Mouse (Mus musculus): ENCODE data around the gene Rag1. TPM values are rescaled to one million over a fixed set of nuclear protein-coding genes. Genes with fewer than 3 reads are reported as not detected.
A peak's percentile ranks its signal among the peaks of the same experiment; 100 is the strongest.

The Rag1 gene
- polyA plus RNA-seq, 1 experiment: not detected

DNA sequence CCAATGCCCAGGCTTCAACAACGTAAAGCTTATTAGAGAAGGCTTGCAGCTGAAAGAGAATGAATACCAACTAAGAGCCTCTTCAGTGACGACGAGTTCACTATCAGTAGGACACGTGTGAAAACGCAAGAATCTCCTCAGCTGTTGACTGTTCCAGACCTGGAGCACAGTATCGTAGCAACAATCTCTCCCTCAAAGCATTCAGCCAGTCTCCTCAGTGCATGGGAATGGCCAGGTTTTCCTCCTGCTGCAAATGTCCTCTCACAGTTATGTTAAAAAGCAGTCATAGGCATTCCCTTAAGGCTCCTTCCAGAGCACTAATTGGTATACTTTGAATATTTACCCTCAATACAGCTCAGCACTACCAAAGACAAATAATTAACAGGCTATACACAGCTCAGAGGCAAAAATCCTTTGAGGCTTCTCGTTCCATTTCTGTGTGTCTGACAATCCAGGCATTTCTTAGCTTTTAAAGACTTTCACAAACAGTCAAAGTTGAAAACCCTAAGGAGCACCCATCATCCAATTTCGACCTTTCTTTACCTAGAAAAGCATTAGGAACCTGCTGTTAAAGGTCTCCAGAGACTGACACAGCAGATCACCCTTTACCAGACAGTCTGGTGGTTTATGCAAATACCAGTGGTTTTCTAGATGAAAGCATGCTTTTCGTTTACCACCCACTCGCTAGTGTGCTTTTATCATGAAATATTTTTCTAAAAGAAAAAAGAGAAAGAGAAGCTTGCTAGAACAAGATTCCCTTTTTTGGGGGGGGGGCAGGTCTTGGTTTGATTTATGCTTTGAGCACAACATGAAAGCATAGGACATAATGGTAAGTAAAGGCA is 33.6 kb downstream of the Rag1 start:
- TF ChIP-seq TCF3 (IDR thresholded peaks at IDR 0.05; ENCODE audit: insufficient read length, low read depth) (no peak), TCF12 (IDR thresholded peaks at IDR 0.05; ENCODE audit: insufficient read depth, poor library complexity, severe bottlenecking) (no peak), CEBPB (IDR thresholded peaks at IDR 0.05; ENCODE audit: insufficient read depth, poor library complexity, severe bottlenecking) (no peak), MYOG (IDR thresholded peaks at IDR 0.05; ENCODE audit: control insufficient read depth in 1 of 3, insufficient read depth in 1 of 3, insufficient read length in 2 of 3, low read depth in 2 of 3) (no peak), POLR2A (IDR thresholded peaks at IDR 0.05; ENCODE audit: insufficient read length, low read depth) (no peak)
- Histone ChIP-seq H3K4me2 (ENCODE audit: low read depth) (no peak overlapping the region), H3K27me3 (ENCODE audit: control insufficient read depth, insufficient read depth, insufficient read length) (no peaks in the 10 kb centered on the region), H3K4me3 (no peak overlapping the region), H3K36me3 (ENCODE audit: control insufficient read depth, insufficient read depth) (no peaks in the 10 kb centered on the region), H3K79me2 (ENCODE audit: control insufficient read depth, insufficient read depth) (no peaks in the 10 kb centered on the region), H3ac (ENCODE audit: control insufficient read depth, insufficient read length) (no peak overlapping the region)

DNA sequence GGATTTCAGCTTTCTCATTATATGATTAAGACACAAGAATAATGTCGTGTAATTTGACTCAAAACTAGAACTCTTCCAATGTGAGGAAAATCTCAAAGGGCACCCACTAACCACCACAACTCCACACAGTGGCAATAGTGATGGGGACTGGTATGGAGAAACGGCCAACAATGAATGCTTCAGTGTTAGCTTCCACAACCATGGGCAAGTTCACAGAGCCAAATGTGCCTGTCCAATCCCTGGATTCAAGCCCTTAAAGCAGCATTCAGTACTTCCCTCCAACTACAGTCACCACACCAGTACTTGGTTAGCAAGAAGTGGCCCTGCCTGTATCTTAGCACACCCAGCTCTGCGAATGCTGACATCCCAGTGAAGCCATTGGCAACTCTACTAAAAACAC is 38.4 kb downstream of the Rag1 start:
- Histone ChIP-seq H3ac (ENCODE audit: control insufficient read depth, insufficient read length) (no peak overlapping the region), H3K4me2 (ENCODE audit: low read depth) (no peak overlapping the region), H3K79me2 (ENCODE audit: control insufficient read depth, insufficient read depth) (no peaks in the 10 kb centered on the region), H3K4me3 (no peak overlapping the region), H3K27me3 (ENCODE audit: control insufficient read depth, insufficient read depth, insufficient read length) (no peaks in the 10 kb centered on the region), H3K36me3 (ENCODE audit: control insufficient read depth, insufficient read depth) (no peaks in the 10 kb centered on the region)
- TF ChIP-seq E2F4 (IDR thresholded peaks at IDR 0.05; ENCODE audit: insufficient read depth) (no peak), POLR2AphosphoS2 (IDR thresholded peaks at IDR 0.05; ENCODE audit: insufficient read length, low read depth) (no peak), MYOD1 (IDR thresholded peaks at IDR 0.05; ENCODE audit: control insufficient read depth in 1 of 3, insufficient read length in 2 of 3, low read depth in 2 of 3) (no peak), TCF12 (IDR thresholded peaks at IDR 0.05; ENCODE audit: insufficient read depth, poor library complexity, severe bottlenecking) (no peak), REST (IDR thresholded peaks at IDR 0.05; ENCODE audit: insufficient read depth, insufficient read length) (no peak)

DNA sequence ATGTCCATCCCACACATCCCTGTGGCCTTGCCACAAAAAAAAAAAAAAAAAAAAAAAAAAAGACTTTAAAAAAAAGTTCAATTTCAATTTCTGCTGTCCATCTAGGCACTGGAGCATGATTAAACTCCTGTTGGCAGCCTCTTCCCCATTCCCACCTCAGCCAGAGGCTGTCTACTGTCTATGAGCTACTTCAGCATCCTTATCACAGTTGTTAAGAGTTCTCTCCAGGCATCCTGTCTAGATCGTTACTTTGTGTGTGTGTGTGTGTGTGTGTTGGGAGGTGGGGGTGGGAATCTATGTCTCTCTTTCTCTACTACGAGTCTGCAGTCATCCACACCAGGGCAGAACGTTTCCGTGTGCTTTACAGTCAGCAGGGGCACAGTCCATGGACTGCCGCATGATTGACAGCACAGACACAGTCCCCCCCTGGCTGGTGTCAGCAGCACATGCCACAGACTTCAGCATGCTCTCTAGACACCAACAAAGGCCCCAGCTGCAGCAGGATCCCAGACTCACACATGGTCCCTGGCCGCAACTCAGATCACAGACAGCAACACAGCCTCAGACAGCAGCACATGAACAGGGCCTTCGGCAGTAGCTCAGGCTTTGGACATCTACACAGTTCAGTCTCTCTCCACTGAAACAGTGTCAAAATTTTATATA is 40.9 kb downstream of the Rag1 start:
- no peaks in the 10 kb centered on the region for H3K36me3 ChIP-seq (ENCODE audit: control insufficient read depth, insufficient read depth)
- H3K4me3 ChIP-seq: no peak overlapping the region
- no peaks in the 10 kb centered on the region for H3K27me3 ChIP-seq (ENCODE audit: control insufficient read depth, insufficient read depth, insufficient read length)
- no peak overlapping the region for H3ac ChIP-seq (ENCODE audit: control insufficient read depth, insufficient read length)
- H3K4me2 ChIP-seq (ENCODE audit: low read depth): no peak overlapping the region
- no peaks in the 10 kb centered on the region for H3K79me2 ChIP-seq (ENCODE audit: control insufficient read depth, insufficient read depth)
- TF ChIP-seq USF1 (IDR thresholded peaks at IDR 0.05; ENCODE audit: low read depth): no peak
- TF ChIP-seq TCF12 (IDR thresholded peaks at IDR 0.05; ENCODE audit: insufficient read depth, poor library complexity, severe bottlenecking): no peak

DNA sequence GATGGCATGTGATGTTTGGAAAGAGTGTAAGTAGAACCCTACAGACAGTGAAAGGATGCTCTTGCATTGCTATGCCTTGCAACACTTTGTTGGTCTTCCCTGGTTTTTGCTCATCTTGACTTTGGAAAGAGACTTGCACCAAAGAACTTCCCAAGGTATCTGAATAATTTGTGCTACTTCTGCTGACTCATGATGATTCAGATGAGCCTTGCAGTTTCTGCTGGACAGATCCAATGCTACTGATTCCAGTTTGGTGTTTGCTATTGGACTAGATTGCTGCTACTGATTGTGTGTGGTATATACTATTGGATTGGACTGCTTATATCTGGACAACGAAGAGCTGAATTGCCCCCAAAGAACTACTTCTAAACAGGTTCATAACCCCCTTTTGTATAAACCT is 46.2 kb downstream of the Rag1 start:
- H3K79me2 ChIP-seq (ENCODE audit: control insufficient read depth, insufficient read depth): no peaks in the 10 kb centered on the region
- H3K27me3 ChIP-seq (ENCODE audit: control insufficient read depth, insufficient read depth, insufficient read length): no peaks in the 10 kb centered on the region
- no peaks in the 10 kb centered on the region for H3K36me3 ChIP-seq (ENCODE audit: control insufficient read depth, insufficient read depth)
- H3K4me2 ChIP-seq (ENCODE audit: low read depth): no peak overlapping the region
- no peak overlapping the region for H3K4me3 ChIP-seq
- no peak overlapping the region for H3ac ChIP-seq (ENCODE audit: control insufficient read depth, insufficient read length)
- TF ChIP-seq TCF12 (IDR thresholded peaks at IDR 0.05; ENCODE audit: insufficient read depth, poor library complexity, severe bottlenecking): no peak
- TF ChIP-seq SRF (IDR thresholded peaks at IDR 0.05; ENCODE audit: control insufficient read depth, insufficient read length, low read depth): no peak
- TF ChIP-seq REST (IDR thresholded peaks at IDR 0.05; ENCODE audit: insufficient read depth, insufficient read length): no peak
- no peak for TF ChIP-seq POLR2AphosphoS2 (IDR thresholded peaks at IDR 0.05; ENCODE audit: insufficient read length, low read depth)

DNA sequence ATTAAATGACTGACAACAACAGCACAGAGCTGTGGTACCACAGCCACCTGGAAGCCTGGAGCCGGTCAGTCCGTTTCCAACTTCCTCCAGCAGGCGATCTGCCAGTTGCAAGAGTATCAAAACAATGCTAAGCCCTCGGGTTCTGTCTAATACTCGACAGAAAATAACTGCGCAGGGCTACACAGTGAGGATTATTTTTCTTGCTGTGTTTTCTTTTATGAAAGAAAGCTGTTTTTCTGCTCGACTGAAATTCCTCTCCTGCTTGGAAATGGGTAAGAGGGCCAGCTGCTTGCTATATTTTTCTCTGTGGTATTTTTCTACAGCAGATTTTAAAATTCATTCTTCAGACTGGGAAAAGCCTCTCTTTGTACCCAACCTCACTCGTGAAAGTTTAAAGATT is 48.6 kb downstream of the Rag1 start:
- Histone ChIP-seq H3K79me2 (ENCODE audit: control insufficient read depth, insufficient read depth) (no peaks in the 10 kb centered on the region), H3ac (ENCODE audit: control insufficient read depth, insufficient read length) (no peak overlapping the region), H3K4me3 (no peak overlapping the region), H3K36me3 (ENCODE audit: control insufficient read depth, insufficient read depth) (no peaks in the 10 kb centered on the region), H3K4me2 (ENCODE audit: low read depth) (peak overlapping the region; percentile 27), H3K27me3 (ENCODE audit: control insufficient read depth, insufficient read depth, insufficient read length) (no peaks in the 10 kb centered on the region)
- TF ChIP-seq POLR2AphosphoS2 (IDR thresholded peaks at IDR 0.05; ENCODE audit: insufficient read length, low read depth): no peak
- no peak for TF ChIP-seq MYOG (IDR thresholded peaks at IDR 0.05; ENCODE audit: control insufficient read depth in 1 of 3, insufficient read depth in 1 of 3, insufficient read length in 2 of 3, low read depth in 2 of 3)
- no peak for TF ChIP-seq SRF (IDR thresholded peaks at IDR 0.05; ENCODE audit: control insufficient read depth, insufficient read length, low read depth)
- no peak for TF ChIP-seq TCF3 (IDR thresholded peaks at IDR 0.05; ENCODE audit: insufficient read length, low read depth)
- no peak for TF ChIP-seq MYOD1 (IDR thresholded peaks at IDR 0.05; ENCODE audit: control insufficient read depth in 1 of 3, insufficient read length in 2 of 3, low read depth in 2 of 3)
- TF ChIP-seq E2F4 (IDR thresholded peaks at IDR 0.05; ENCODE audit: insufficient read depth): no peak
- no peak for TF ChIP-seq REST (IDR thresholded peaks at IDR 0.05; ENCODE audit: insufficient read depth, insufficient read length)
- TF ChIP-seq MAX (IDR thresholded peaks at IDR 0.05; ENCODE audit: low read depth): no peak
- no peak for TF ChIP-seq POLR2A (IDR thresholded peaks at IDR 0.05; ENCODE audit: insufficient read length, low read depth)
- no peak for TF ChIP-seq USF1 (IDR thresholded peaks at IDR 0.05; ENCODE audit: low read depth)

Data from myocyte (in vitro differentiated cells).